Mouse (Mus musculus) kidney, adult 2 months (tissue): ENCODE measurements around the gene Shmt2. TPM values are rescaled to one million over a fixed set of nuclear protein-coding genes. Genes with fewer than 3 reads are reported as not detected.

ENCODE experiments used
- DNase-seq: peaks from one replicate; pipeline ENCODE4 v3.0.0; 2021
- H3K27ac ChIP-seq: fragments of 200-500 bp; 2 replicates; pipeline ENCODE4 v1.5.1; 2012; ENCODE audit warnings: low read depth, low read length, control low read depth, inconsistent platforms; ENCODE audit not compliant: insufficient read depth
- H3K27me3 ChIP-seq: fragments of 200-500 bp; replicated peaks from 2 replicates; pipeline ENCODE4 v1.6.1; 2012; ENCODE audit warnings: mild to moderate bottlenecking, moderate library complexity, low read length, inconsistent platforms; ENCODE audit not compliant: control insufficient read depth, insufficient read depth
- H3K36me3 ChIP-seq: fragments of 200-500 bp; 2 replicates; pipeline ENCODE4 v1.6.1; 2012; ENCODE audit warnings: mild to moderate bottlenecking, moderate library complexity, low read length, inconsistent platforms; ENCODE audit not compliant: control insufficient read depth, insufficient read depth
- H3K4me1 ChIP-seq: fragments of 200-500 bp; 2 replicates; pipeline ENCODE4 v1.6.1; 2011; ENCODE audit warnings: low read length; ENCODE audit not compliant: control insufficient read depth, insufficient read depth
- H3K4me3 ChIP-seq: fragments of 200-500 bp; 2 replicates; pipeline ENCODE4 v1.5.1; 2011; ENCODE audit warnings: mild to moderate bottlenecking, low read depth, low read length, control low read depth; ENCODE audit not compliant: insufficient read depth
- CTCF ChIP-seq: fragments of 200-500 bp; conservative IDR thresholded peaks from 2 replicates; pipeline ENCODE4 v1.5.1; 2011; ENCODE audit warnings: low read depth, mild to moderate bottlenecking, control low read depth, low read length, moderate library complexity, mixed read lengths; ENCODE audit not compliant: insufficient read depth, insufficient read length
- POLR2A ChIP-seq: fragments of 200-500 bp; IDR thresholded peaks from one replicate; pipeline ENCODE4 v1.6.1; 2011; ENCODE audit warnings: low read depth, low read length, control low read depth
- WGBS: fragments of 180-500 bp; shearing (Covaris S2); methylation state at CpG from one replicate; pipeline ENCODE4 v1.1.7; 2018; 5-methylcytosine and 5-hydroxymethylcytosine counted together
- polyA plus RNA-seq: library from polyadenylated mRNA; depleted of rRNA; stranded (reverse); fragments of >200 nt; gene quantifications from 2 replicates; pipeline ENCODE4 v1.2.3, GENCODE M21; 2012; rRNA removed

Shmt2 gene
- 232 and 274 TPM in 2 replicates for polyA plus RNA-seq

- WGBS, result under 1% methylated on average over 21 of the region's 21 CpGs
- peaks cover 6% of the 10 kb centered on the region; the same call in 1 of the 2 replicates for H3K4me1 ChIP-seq
- TF ChIP-seq POLR2A, result no peak
- no peak for TF ChIP-seq CTCF
- H3K27ac ChIP-seq, result peak within 1 kb of the TSS; percentile 92
- 0 out of 2 replicates have a peak, but pooled peaks cover 1% of the 10 kb centered on the region for H3K36me3 ChIP-seq
- DNase-seq, result peak; percentile 91
- peak within 1 kb of the TSS; percentile 98 for H3K4me3 ChIP-seq
- peaks cover 1% of the 10 kb centered on the region; the same call in 1 of the 2 replicates for H3K27me3 ChIP-seq
Observed at GRCm38 (mm10) chr10:127522088-127522581, at the start of gene Shmt2. Gene Shmt2, minus strand, starts transcription at chr10:127522444.

DNA sequence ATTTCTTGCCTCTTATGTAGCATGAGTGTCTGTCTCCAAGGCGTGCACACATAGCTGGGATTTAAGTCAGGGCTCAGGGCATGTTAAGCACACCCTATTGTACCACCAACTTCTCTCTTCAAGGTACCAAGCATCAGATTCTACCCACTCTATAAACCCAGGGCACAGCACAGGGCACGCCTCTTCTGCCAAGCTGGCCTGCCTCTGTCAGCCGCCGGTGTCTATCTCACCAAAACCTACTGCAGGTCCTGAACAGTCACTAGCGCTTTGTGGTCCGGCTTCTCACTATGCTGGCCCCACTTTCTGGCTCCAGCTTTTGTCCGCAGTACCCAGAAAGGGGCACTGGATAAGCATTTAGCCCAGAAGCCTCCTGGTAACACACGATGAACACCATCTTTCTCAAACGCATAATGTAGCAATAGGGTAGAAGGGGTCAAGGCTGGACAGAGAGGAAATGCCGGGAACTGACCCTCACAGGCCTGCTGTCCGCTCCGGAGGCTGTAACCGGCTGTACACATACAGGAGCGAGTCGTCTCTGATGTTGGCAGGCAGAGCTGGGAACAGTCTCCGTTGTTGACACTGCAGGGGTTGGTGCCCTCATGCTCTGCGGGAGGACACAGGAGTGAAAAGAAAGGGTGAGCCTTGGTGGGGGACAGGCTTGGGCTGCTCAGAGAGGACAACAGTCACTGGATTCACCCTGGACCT, 48.8 kb upstream of the Shmt2 start:
- Histone ChIP-seq H3K4me1 (no peaks in the 10 kb centered on the region; the same call in 1 of the 2 replicates), H3K27me3 (no peaks in the 10 kb centered on the region), H3K4me3 (no peak overlapping the region), H3K27ac (peak overlapping the region; percentile 7; the same call in 1 of the 2 replicates), H3K36me3 (no peaks in the 10 kb centered on the region)
- 79% methylated on average over 17 of the region's 17 CpGs for WGBS
- TF ChIP-seq POLR2A, result no peak
- peak; percentile 44 for DNase-seq

DNA sequence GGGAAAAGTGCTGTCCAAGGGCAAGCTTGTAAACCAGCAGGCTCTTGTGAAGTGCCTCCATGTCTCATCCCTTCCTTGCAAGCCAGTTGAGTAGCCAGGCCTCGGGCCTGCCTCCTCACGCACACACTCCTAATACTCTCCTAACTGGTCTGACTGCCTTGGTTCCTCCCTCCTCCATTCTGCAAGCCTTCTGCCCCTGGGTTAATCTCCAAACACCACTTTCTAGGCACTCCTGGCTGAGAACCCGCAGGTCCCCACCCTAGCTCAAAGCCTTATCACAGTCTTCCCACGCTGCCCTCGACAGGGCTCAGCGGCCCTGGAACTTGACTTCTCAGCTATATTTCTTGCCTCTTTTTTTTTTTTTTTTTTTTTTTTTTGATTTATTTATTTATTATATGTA, 48.1 kb upstream of the Shmt2 start:
- H3K4me3 ChIP-seq, result no peak overlapping the region
- DNase-seq, result no peak
- no peaks in the 10 kb centered on the region for H3K36me3 ChIP-seq
- H3K4me1 ChIP-seq, result no peaks in the 10 kb centered on the region; the same call in 1 of the 2 replicates
- TF ChIP-seq POLR2A (no peak), CTCF (no peak)
- no peak overlapping the region for H3K27ac ChIP-seq
- 64% methylated on average over 6 of the region's 6 CpGs for whole genome bisulfite sequencing
- H3K27me3 ChIP-seq, result no peaks in the 10 kb centered on the region

DNA sequence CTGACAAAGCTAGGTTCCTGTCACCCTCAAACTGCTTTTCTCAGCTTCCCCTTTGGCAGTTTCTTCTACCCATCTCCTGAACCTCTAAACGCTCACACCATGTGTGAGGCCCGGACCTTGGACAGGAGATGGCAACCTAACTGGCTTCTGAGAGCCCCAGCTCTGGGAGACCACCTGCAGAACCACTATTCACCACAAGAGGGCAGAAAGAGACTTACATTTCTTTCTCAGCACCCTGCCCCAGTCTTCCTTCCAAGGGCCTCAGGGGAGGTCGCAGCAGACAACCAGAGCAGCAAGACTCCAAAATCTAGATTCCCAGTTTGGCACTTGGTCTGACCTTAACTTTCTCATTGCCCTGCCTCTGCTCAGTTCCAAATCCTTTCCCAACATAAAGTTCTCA, 47.2 kb upstream of the Shmt2 start:
- H3K27ac ChIP-seq, result no peak overlapping the region
- DNase-seq, result peak; percentile 84
- 14% methylated on average over 3 of the region's 3 CpGs for WGBS
- no peaks in the 10 kb centered on the region; the same call in 1 of the 2 replicates for H3K4me1 ChIP-seq
- TF ChIP-seq CTCF, result peak; percentile 66
- TF ChIP-seq POLR2A, result no peak
- no peaks in the 10 kb centered on the region for H3K36me3 ChIP-seq
- no peak overlapping the region for H3K4me3 ChIP-seq
- H3K27me3 ChIP-seq, result no peaks in the 10 kb centered on the region

- H3K27me3 ChIP-seq, result no peaks in the 10 kb centered on the region
Observed at GRCm38 (mm10) chr10:127566553-127567326, 44.5 kb upstream of the Shmt2 start.

DNA sequence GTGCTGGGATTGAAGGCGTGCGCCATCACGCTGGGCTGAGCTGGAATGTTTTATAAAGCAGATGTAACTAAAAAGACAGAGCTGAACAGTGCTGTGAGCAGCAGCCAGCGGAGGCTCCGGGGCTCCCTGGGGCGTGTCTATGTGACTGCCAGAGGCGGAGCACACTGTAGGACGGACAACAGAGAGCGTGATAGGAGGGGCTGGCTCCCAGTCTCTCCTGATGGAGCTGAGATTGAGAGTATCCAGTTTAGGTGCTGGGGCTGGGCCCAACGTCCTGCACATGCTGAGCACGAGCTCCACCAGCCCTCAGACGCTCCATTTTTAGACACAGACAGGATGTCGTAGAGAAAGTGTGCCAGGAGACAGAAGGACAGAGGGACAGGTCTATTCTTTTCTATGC, 42.1 kb upstream of the Shmt2 start:
- no peak for TF ChIP-seq POLR2A
- no peak for TF ChIP-seq CTCF
- Histone ChIP-seq H3K27me3 (no peaks in the 10 kb centered on the region), H3K4me3 (no peak overlapping the region), H3K4me1 (no peaks in the 10 kb centered on the region), H3K36me3 (no peaks in the 10 kb centered on the region), H3K27ac (peak overlapping the region; percentile 11; the same call in 1 of the 2 replicates)
- DNase-seq, result peak; percentile 30
- WGBS, result 38% methylated on average over 13 of the region's 13 CpGs

More at GRCm38 (mm10) chr10:127566553-127567326, 44.5 kb upstream of the Shmt2 start:
- Histone ChIP-seq H3K4me3 (no peak overlapping the region), H3K27ac (no peak overlapping the region), H3K4me1 (no peaks in the 10 kb centered on the region; the same call in 1 of the 2 replicates), H3K36me3 (no peaks in the 10 kb centered on the region)
- DNase-seq, result no peak
- TF ChIP-seq CTCF (no peak), POLR2A (no peak)
- WGBS, result 92% methylated on average over 28 of the region's 28 CpGs

DNA sequence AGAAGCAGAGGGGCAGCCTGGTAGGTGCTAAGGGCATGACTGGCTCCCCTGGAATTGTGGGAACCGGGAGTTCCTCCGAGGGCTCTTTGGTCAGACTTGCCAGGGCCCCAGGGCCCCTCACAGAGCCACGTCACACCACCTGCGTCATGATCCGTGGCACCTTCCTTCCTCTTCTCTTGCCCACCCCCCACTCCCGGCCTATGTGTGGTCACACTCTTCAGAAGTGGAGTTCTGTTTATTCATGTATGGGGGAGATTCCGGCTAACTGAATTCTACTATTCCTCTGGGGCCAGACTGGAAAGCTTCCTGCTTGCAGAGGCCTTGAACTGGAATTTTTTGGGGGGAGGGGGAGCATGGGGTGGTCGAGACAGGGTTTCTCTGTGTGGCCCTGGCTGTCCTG, 41.6 kb upstream of the Shmt2 start:
- WGBS, result 54% methylated on average over 8 of the region's 8 CpGs
- Histone ChIP-seq H3K27ac (peak overlapping the region; percentile 11; the same call in 1 of the 2 replicates), H3K4me1 (no peaks in the 10 kb centered on the region), H3K36me3 (no peaks in the 10 kb centered on the region), H3K27me3 (no peaks in the 10 kb centered on the region), H3K4me3 (no peak overlapping the region)
- no peak for DNase-seq
- TF ChIP-seq POLR2A (no peak), CTCF (no peak)
